Mouse (Mus musculus): ENCODE results near the gene Gm20532.

Gm20532 gene

DNA sequence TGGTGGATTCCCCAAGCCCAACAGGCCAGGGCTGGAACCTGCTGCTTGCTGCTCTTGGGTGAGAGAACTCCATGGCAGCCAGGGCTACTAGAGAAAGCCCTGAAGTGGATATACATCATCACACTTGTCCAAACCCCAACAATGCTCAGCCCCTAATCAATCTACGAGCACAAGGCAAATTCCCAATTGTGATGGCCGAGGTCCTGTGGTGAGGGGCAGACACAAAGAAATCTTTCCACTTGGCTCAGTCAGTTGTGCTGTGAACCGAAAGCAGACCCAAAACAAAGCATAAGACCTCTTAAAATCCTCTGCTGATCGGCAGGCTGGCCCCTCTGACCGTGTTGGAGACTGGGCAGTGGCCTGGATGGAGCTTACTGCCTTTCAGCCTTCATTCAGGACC is 11.6 kb upstream of the Gm20532 start:
- DNase-seq = no peak

- DNase-seq = no peak
Measured at GRCm38 (mm10) chr2:26575378-26575777, 11.1 kb upstream of the Gm20532 start.

DNA sequence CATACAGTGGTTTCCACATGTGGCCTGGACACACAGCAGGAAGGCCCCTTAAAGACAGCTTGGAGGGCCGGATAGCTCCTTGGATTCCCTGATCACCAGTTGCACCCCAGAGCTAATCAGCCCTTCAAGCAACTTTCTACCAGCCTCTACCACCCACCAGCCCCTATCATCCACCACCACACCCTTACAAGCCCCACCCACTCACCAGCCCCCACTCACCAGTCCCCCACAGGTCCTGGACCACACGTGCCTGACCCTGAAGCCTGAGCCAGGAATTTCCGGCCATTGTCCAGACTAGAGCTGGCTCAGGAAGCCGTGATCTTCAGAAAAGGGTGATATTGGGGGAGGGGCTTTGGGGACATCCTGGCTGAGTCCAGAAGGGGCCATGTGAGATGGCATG is 10.6 kb upstream of the Gm20532 start:
- no peak for DNase-seq

DNA sequence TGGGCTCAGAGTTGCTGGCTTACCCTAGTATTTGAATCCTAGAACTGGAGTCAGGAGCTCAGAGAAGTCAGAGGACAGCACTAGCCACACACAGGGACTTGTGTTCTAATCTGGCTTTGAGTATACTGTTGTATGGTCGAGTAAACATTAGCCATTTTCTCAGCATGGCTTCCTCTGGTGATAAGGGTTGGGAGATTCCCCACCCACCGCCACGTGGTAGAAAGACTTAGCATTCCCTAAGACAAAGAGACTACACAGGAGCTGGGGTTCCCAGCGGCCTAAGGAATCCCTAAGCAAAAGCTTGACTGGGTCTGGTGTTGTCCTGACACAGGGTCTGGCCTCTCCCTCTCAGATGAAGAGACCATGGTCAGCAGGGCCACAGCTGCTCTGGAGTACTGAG is 10.0 kb upstream of the Gm20532 start:
- DNase-seq = no peak

DNA sequence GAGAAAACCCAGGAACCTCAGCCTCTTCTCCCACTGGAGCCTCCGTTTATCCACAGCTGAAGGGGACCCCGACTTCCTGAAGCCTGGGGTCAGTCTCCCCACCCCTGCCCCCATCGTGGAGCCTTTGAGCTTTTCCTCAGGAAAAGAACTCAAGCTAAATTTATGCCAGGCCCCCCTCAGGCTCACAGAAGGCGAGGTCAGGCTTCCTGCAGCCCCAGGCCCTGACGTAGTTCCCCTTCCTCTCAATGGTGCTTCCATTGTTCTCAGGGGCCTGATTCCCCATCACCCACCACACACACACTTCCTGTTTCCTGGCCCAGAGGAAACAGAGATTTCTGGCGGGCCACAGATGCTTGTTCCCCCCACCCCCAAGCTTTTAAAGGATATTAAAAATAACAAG is 8.1 kb upstream of the Gm20532 start:
- no peak for DNase-seq

GRCm38 (mm10) chr2:26579714-26580113 is 6.7 kb upstream of the Gm20532 start, which contains the start of gene Egfl7:
Gene Egfl7, plus strand, starts transcription at chr2:26580014.
- no peak for DNase-seq

GRCm38 (mm10) chr2:26580751-26581150 is 5.7 kb upstream of the Gm20532 start:
- no peak for DNase-seq

- DNase-seq = no peak
Measured at GRCm38 (mm10) chr2:26582203-26582602, 4.2 kb upstream of the Gm20532 start.

DNA sequence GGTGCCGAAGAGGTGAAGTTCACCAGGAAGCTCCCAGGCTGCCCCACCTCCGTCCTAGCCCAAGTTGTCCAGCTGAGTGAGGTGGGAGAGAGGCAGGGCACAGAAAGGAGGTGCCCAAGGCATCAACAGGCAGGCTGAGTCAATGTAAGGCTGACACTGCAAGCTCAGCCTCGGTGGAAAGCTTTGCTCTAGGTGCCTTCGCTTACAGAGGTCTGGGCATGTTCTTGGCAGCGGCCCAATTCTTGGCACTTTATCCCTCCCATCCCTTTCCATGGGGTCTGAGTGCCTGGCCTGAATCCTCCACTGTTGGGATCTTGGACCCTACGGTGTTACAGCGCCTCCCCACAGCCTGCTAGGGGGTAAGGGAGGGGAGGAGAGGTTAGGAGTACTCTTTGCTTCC is 3.7 kb upstream of the Gm20532 start:
- DNase-seq = peak in 1 of 2 experiments; percentile 45

- no peak for DNase-seq
Measured at GRCm38 (mm10) chr2:26583640-26584039, 2.8 kb upstream of the Gm20532 start.

- DNase-seq = peak; percentile 46 to 54
Measured at GRCm38 (mm10) chr2:26585713-26586112, 726 bp upstream of the Gm20532 start.

- peak in 1 of 2 experiments; percentile 34 for DNase-seq
Measured at GRCm38 (mm10) chr2:26587044-26587405, 586 bp downstream of the Gm20532 start.

DNA sequence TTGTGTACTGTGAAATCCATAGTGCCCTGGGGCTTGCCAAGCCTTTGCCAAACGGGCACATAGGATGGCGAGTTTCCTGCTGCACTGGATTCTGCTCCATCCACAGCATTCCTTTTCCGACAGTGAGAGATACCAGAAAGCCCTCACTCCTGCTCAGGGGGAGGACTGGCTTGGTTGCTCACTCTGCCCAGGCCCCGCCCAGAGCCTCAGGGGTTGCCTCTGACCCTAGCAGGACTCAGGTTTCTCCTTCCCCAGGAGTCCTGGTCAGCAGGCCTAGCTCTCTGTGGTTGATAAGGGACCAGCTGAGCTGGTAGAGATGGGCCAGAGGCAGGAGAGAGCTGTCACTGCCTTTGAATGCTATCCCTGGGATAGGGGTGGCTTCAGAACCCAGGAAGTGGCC is 2.1 kb downstream of the Gm20532 start:
- no peak for DNase-seq

DNA sequence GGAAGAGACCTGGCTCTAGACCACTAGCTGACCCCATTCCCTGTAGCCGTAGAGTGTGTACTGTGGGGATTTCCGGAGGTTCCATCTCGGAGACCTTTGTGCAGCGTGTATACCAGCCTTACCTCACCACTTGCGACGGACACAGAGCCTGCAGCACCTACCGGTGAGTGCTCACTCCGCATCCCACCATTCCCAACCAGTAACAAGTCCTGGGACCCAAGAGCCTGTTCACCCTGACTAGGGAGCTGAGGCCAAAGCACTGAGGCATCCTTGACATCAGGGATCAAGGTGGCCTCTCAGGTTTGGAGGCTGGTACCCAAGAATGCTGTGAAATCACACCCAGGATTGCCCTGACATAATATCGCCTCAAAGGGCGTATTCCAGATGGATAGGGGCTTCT is 2.8 kb downstream of the Gm20532 start:
- no peak for DNase-seq

- no peak for DNase-seq
Measured at GRCm38 (mm10) chr2:26590282-26590681, 3.8 kb downstream of the Gm20532 start.

GRCm38 (mm10) chr2:26590962-26591361 is 4.5 kb downstream of the Gm20532 start:
- DNase-seq = peak; percentile 78 to 81

- DNase-seq = no peak
Measured at GRCm38 (mm10) chr2:26591416-26591815, 5.0 kb downstream of the Gm20532 start.

GRCm38 (mm10) chr2:26593211-26594021 is 7.0 kb downstream of the Gm20532 start:
- DNase-seq = no peak

GRCm38 (mm10) chr2:26594022-26594346 is 7.5 kb downstream of the Gm20532 start:
- peak in 1 of 2 experiments; percentile 56 for DNase-seq

DNA sequence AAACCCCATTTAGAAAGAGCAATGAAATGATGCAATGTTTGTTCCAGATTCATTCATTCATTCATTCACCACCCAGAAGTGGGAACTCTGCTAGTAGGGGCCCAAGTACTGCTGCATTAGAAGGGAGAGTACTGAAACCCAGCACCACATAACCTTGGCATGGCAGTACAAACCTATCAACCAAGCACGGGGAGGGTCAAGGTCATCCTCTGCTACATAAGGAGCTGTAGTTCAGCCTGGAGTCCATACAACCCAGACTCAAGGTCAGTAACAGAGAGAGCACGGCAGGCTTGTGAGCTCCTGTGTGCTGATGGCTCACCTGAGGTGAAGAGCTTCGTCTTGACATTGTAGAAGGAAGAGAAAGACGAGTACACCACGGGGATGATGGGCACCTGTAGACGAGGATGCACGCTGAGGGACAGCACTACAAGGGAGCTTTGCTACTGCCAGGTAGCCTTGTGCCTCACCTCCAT is 8.1 kb downstream of the Gm20532 start:
- DNase-seq = no peak

GRCm38 (mm10) chr2:26594934-26595724 is 8.7 kb downstream of the Gm20532 start:
- no peak for DNase-seq

DNA sequence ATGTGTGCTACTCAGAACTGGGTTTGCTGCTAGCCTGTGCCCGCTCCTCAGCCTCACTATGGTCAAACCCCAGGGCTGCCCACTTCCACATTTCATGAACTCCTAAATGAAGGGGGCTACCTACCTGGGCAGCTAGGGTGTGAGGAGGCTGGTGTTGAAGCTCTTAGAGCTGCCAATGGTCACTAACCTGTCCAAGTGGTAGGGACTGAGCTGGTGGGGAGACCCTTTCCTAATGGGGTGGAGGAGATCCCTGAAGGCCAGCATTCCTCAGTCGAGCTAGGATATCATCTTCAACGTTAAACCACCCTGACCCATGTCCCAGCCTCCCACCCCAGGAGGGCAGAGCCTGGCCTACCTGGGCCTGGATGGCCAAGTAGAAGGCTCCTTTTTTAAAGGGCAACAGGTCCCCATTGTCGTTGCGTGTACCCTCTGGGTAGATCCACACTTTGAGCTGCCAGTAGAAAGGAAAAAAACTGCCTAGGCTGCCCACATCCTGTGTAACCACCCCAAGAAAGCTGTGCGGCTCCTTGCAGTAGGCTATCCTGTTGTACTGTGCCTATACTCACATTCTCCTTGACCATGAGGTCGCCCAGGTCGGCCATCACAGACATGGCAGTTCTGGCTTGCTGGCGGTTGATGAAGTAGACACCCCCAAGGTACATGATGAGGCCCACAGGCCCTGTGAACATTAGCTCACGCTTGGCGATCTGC is 9.4 kb downstream of the Gm20532 start:
- DNase-seq = no peak

DNA sequence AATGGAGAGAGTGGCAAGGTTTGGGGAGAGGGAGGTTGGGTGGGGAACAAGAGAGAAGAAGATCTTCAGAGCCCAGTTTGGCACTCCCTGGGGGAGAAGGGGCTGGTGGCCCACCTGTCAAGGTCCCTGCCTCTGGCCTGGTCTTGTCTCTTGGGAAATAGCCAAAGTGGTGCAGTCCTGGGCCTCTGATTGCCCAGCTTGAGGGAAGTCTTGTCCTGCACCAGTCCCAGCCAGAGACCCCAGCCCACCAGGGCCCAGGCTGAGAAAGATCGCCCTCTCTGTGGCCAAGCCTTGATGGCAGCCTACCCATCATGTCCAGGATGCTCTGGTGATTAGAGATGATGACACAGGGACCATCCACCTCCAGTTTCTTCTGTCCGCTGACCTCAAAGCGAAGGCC is 10.5 kb downstream of the Gm20532 start:
- DNase-seq = no peak
